Mouse (Mus musculus): ENCODE data around the gene Myh1.

DNA sequence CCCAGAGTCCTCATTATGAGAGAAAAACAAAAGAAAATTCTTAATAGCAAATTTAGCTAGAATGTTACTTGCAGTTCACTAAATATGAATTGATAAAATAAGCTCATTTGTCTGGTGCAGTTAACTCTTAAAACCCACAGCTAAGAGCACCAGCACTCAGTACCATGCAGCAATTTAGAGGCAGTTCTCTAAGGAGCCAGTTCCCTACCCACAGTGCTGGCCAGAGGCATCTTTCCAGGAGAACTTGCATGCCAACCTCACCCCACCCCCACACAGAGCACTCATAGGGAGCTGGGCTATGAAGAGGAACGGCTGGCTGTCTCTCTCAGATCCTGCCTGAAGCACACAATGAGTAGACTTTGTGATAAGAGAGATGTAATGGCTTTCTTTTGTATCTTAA lies 46.7 kb upstream of the Myh1 start:
- TF ChIP-seq HCFC1 (IDR thresholded peaks at IDR 0.05; ENCODE audit: borderline replicate concordance, insufficient read depth, low read length) (no peak), MAFK (IDR thresholded peaks at IDR 0.05; ENCODE audit: insufficient read depth, low read depth, low read length) (no peak), ZC3H11A (IDR thresholded peaks at IDR 0.05; ENCODE audit: borderline replicate concordance, low read depth, low read length) (no peak), ZNF384 (IDR thresholded peaks at IDR 0.05; ENCODE audit: low read depth, low read length) (no peak)
